Mouse (Mus musculus) CH12.LX (cell line): ENCODE data around the gene Zbtb25. TPM values are rescaled to one million over a fixed set of nuclear protein-coding genes. Genes with fewer than 3 reads are reported as not detected.

Source experiments
- DNase-seq: peaks from one replicate; pipeline ENCODE4 v3.0.0-alpha.2; 2013; ENCODE audit errors: extremely low read depth
- H3K27ac ChIP-seq: 2 replicates; pipeline ENCODE4 v1.5.1; 2012; ENCODE audit warnings: low read depth, mild to moderate bottlenecking, control low read depth, moderate library complexity; ENCODE audit not compliant: insufficient read depth
- H3K27me3 ChIP-seq: replicated peaks from 2 replicates; pipeline ENCODE3; 2012; ENCODE audit warnings: inconsistent platforms
- H3K36me3 ChIP-seq, 2 experiments: replicated peaks in 1 of 2; 2 replicates each; pipeline versions ENCODE3 to v1.6.1; 2012; ENCODE audit warnings: inconsistent platforms in 1 of 2, low read length in 1 of 2, mild to moderate bottlenecking in 1 of 2, mixed read lengths in 1 of 2, moderate library complexity in 1 of 2; ENCODE audit not compliant: control insufficient read depth in 1 of 2, insufficient read depth in 1 of 2
- H3K4me1 ChIP-seq, 2 experiments: 2 replicates each; pipeline ENCODE4 v1.6.1; 2012; ENCODE audit warnings: inconsistent platforms in 1 of 2, moderate library complexity in 1 of 2; ENCODE audit not compliant: insufficient read depth in 2 of 2, control insufficient read depth in 1 of 2
- H3K4me2 ChIP-seq: 2 replicates; pipeline ENCODE4 v1.6.1; 2012; ENCODE audit warnings: low read depth, mild to moderate bottlenecking, control low read depth; ENCODE audit not compliant: poor library complexity, insufficient read depth, severe bottlenecking
- H3K4me3 ChIP-seq, 3 experiments: fragments of 150-350 bp in 1 of 3; sonication (generic) in 1 of 3; replicated peaks in 1 of 3; 2 replicates each; pipeline versions ENCODE3 to v1.5.1; 2011 to 2012; ENCODE audit warnings: low read depth in 2 of 3, low read length in 2 of 3, mild to moderate bottlenecking in 2 of 3, moderate library complexity in 2 of 3, control low read depth in 1 of 3, improper control_type of control experiment in 1 of 3, inconsistent platforms in 1 of 3, mixed read lengths in 1 of 3; ENCODE audit not compliant: poor library complexity in 1 of 3
- H3K79me2 ChIP-seq: replicated peaks from 2 replicates; pipeline ENCODE4 v1.6.1; 2012; ENCODE audit warnings: mild to moderate bottlenecking, moderate library complexity; ENCODE audit not compliant: control insufficient read depth, poor library complexity, insufficient read depth, severe bottlenecking; ENCODE audit errors: extremely low read depth
- H3K9ac ChIP-seq: 2 replicates; pipeline ENCODE4 v1.6.1; 2012; ENCODE audit warnings: low read depth, mild to moderate bottlenecking, control low read depth, moderate library complexity; ENCODE audit not compliant: insufficient read depth
- H3K9me3 ChIP-seq: replicated peaks from 2 replicates; pipeline ENCODE3; 2012; ENCODE audit warnings: low read length, inconsistent platforms, mixed read lengths
- BHLHE40 ChIP-seq: IDR thresholded peaks from 2 replicates; pipeline ENCODE4 v1.6.1; 2011; ENCODE audit warnings: mild to moderate bottlenecking, low read depth, low read length, improper control_type of control experiment
- CHD2 ChIP-seq: IDR thresholded peaks from 2 replicates; pipeline ENCODE4 v1.6.1; 2011; ENCODE audit warnings: low read length, improper control_type of control experiment
- CTCF ChIP-seq, 2 experiments: IDR thresholded peaks in 1 of 2; conservative IDR thresholded peaks in 1 of 2; 2 replicates each; pipeline ENCODE4 v1.5.1; 2011 to 2012; ENCODE audit warnings: low read depth in 2 of 2, low read length in 2 of 2, improper control_type of control experiment in 1 of 2, inconsistent platforms in 1 of 2, mild to moderate bottlenecking in 1 of 2, moderate library complexity in 1 of 2
- EP300 ChIP-seq: IDR thresholded peaks from 2 replicates; pipeline ENCODE4 v1.6.1; 2011; ENCODE audit warnings: low read length, improper control_type of control experiment
- ETS1 ChIP-seq: conservative IDR thresholded peaks from 2 replicates; pipeline ENCODE4 v1.6.1; 2012; ENCODE audit warnings: low read depth, mild to moderate bottlenecking, inconsistent platforms, low read length, improper control_type of control experiment, moderate library complexity
- IRF4 ChIP-seq: IDR thresholded peaks from 2 replicates; pipeline ENCODE4 v1.6.1; 2014; ENCODE audit warnings: low read depth, mild to moderate bottlenecking, inconsistent platforms, low read length, improper control_type of control experiment
- JUN ChIP-seq: IDR thresholded peaks from 2 replicates; pipeline ENCODE4 v1.6.1; 2011; ENCODE audit warnings: low read depth, mild to moderate bottlenecking, low read length, improper control_type of control experiment, moderate library complexity; ENCODE audit not compliant: insufficient read depth
- KAT2A ChIP-seq: IDR thresholded peaks from 2 replicates; pipeline ENCODE4 v1.6.1; 2012; ENCODE audit warnings: low read length, improper control_type of control experiment, inconsistent platforms; ENCODE audit not compliant: insufficient replicate concordance
- MAZ ChIP-seq: IDR thresholded peaks from 2 replicates; pipeline ENCODE4 v1.6.1; 2012; ENCODE audit warnings: low read depth, mild to moderate bottlenecking, inconsistent platforms, low read length, improper control_type of control experiment, moderate library complexity
- MEF2A ChIP-seq: IDR thresholded peaks from 2 replicates; pipeline ENCODE4 v1.6.1; 2014; ENCODE audit warnings: low read depth, mild to moderate bottlenecking, inconsistent platforms, low read length, improper control_type of control experiment, borderline replicate concordance
- NELFE ChIP-seq: IDR thresholded peaks from 2 replicates; pipeline ENCODE4 v1.6.1; 2011; ENCODE audit warnings: low read depth, low read length, improper control_type of control experiment
- PAX5 ChIP-seq: IDR thresholded peaks from 2 replicates; pipeline ENCODE4 v1.6.1; 2012; ENCODE audit warnings: low read length, inconsistent platforms, mixed read lengths
- POLR2A ChIP-seq: IDR thresholded peaks from 2 replicates; pipeline ENCODE4 v1.6.1; 2011; ENCODE audit warnings: low read depth, mild to moderate bottlenecking, improper control_type of control experiment, low read length
- POLR2AphosphoS2 ChIP-seq: IDR thresholded peaks from 2 replicates; pipeline ENCODE4 v1.6.1; 2011; ENCODE audit warnings: low read depth, low read length, improper control_type of control experiment
- RAD21 ChIP-seq: IDR thresholded peaks from 2 replicates; pipeline ENCODE4 v1.6.1; 2011; ENCODE audit warnings: low read depth, mild to moderate bottlenecking, low read length, improper control_type of control experiment, moderate library complexity
- RCOR1 ChIP-seq: conservative IDR thresholded peaks from 2 replicates; pipeline ENCODE4 v1.6.1; 2012; ENCODE audit warnings: low read depth, mild to moderate bottlenecking, inconsistent platforms, low read length, improper control_type of control experiment
- SIN3A ChIP-seq: IDR thresholded peaks from 2 replicates; pipeline ENCODE4 v1.6.1; 2012; ENCODE audit warnings: low read length, improper control_type of control experiment, inconsistent platforms
- SMC3 ChIP-seq: IDR thresholded peaks from 2 replicates; pipeline ENCODE4 v1.6.1; 2011; ENCODE audit warnings: low read depth, low read length, improper control_type of control experiment
- TBP ChIP-seq: conservative IDR thresholded peaks from 2 replicates; pipeline ENCODE4 v1.6.1; 2011; ENCODE audit warnings: low read depth, low read length, improper control_type of control experiment
- TCF12 ChIP-seq: IDR thresholded peaks from 2 replicates; pipeline ENCODE4 v1.6.1; 2014; ENCODE audit warnings: low read depth, mild to moderate bottlenecking, inconsistent platforms, low read length, improper control_type of control experiment
- UBTF ChIP-seq: IDR thresholded peaks from 2 replicates; pipeline ENCODE4 v1.6.1; 2012; ENCODE audit warnings: low read depth, mild to moderate bottlenecking, inconsistent platforms, low read length, improper control_type of control experiment, moderate library complexity
- USF2 ChIP-seq: conservative IDR thresholded peaks from 2 replicates; pipeline ENCODE4 v1.6.1; 2011; ENCODE audit warnings: low read depth, low read length, improper control_type of control experiment
- ZKSCAN1 ChIP-seq: IDR thresholded peaks from 2 replicates; pipeline ENCODE4 v1.6.1; 2012; ENCODE audit warnings: low read depth, inconsistent platforms, low read length, improper control_type of control experiment, borderline replicate concordance
- ZNF384 ChIP-seq: IDR thresholded peaks from 2 replicates; pipeline ENCODE4 v1.6.1; 2012; ENCODE audit warnings: low read depth, low read length, improper control_type of control experiment, inconsistent platforms
- dilution Hi-C: fragments of 300-500 bp; cut with MboI; formaldehyde crosslinking; loops from 2 replicates; pipeline ENCODE4 v1.14.3; 2020; ENCODE audit warnings: low sequenced_read_pairs; ENCODE audit not compliant: extremely low pct_unique_long_range_greater_than_20kb, extremely low pct_ligation_motif_present
- in situ Hi-C: fragments of 300-500 bp; cut with MboI; formaldehyde crosslinking; loops from 3 replicates; pipeline ENCODE4 v1.14.3; 2019; ENCODE audit warnings: low sequenced_read_pairs, low pct_ligation_motif_present, low pct_unique_long_range_greater_than_20kb, mixed read lengths
- polyA plus RNA-seq: library from polyadenylated mRNA; unstranded; fragments of >175 nt; gene quantifications from 2 replicates; pipeline ENCODE4 v1.2.1, GENCODE M21; 2012; ENCODE audit warnings: low read depth; ENCODE audit not compliant: insufficient read length
- total RNA-seq, 2 experiments: library from RNA; depleted of rRNA; stranded (reverse); fragments of 300-350 nt in 1 of 2; fragments of >200 nt in 1 of 2; gene quantifications; 2 replicates each; pipeline ENCODE4 v1.2.3; 2012 to 2014

Zbtb25 gene
- total and polyA plus RNA-seq, 3 experiments: 7.2 to 18.7 (median 7.3) TPM

- peaks cover 19 to 48% of the 10 kb centered on the region in 2 experiments for H3K4me1 ChIP-seq
- H3K27me3 ChIP-seq: no peaks in the 10 kb centered on the region
- in situ Hi-C loops: no loop called here
- TF ChIP-seq BHLHE40: peak; percentile 72
- peak; percentile 64; the same call in 1 of the 2 replicates for TF ChIP-seq SIN3A
- no peak for TF ChIP-seq IRF4
- no peak for TF ChIP-seq CHD2
- peak; percentile 32 for TF ChIP-seq EP300
- TF ChIP-seq ETS1: peak; percentile 73
- TF ChIP-seq TBP: 0 out of 2 replicates have a peak, but pooled peaks have one; percentile 43
- TF ChIP-seq MEF2A: 0 out of 2 replicates have a peak, but pooled peaks have one; percentile 56
- TF ChIP-seq RCOR1: no peak
- TF ChIP-seq USF2: no peak
- TF ChIP-seq RAD21: no peak
- TF ChIP-seq CTCF (conservative IDR thresholded peaks at IDR 0.05 in 1 of 2, IDR thresholded peaks at IDR 0.05 in 1 of 2; ENCODE audit: low read depth in 2 of 2, low read length in 2 of 2): no peak
- TF ChIP-seq SMC3: no peak
- peak; percentile 59; the same call in 1 of the 2 replicates for TF ChIP-seq POLR2A
- peak; percentile 47; the same call in 1 of the 2 replicates for TF ChIP-seq TCF12
- peak; percentile 30; the same call in 1 of the 2 replicates for TF ChIP-seq NELFE
- TF ChIP-seq, all 38 proteins: peak for 9
- dilution Hi-C loops: no loop called here
- Histone ChIP-seq H3K4me3 (no peak overlapping the region), H3K36me3 (peaks cover 54 to 76% of the 10 kb centered on the region in 2 experiments), H3K4me2 (peak overlapping the region; percentile 91), H3K79me2 (no peaks in the 10 kb centered on the region), H3K9ac (peak overlapping the region; percentile 36), H3K27ac (peak overlapping the region; percentile 78), H3K9me3 (no peaks in the 10 kb centered on the region)
- DNase-seq: peak; percentile 91
Observed at GRCm38 (mm10) chr12:76307964-76308363, 61.4 kb downstream of the Zbtb25 start.

DNA sequence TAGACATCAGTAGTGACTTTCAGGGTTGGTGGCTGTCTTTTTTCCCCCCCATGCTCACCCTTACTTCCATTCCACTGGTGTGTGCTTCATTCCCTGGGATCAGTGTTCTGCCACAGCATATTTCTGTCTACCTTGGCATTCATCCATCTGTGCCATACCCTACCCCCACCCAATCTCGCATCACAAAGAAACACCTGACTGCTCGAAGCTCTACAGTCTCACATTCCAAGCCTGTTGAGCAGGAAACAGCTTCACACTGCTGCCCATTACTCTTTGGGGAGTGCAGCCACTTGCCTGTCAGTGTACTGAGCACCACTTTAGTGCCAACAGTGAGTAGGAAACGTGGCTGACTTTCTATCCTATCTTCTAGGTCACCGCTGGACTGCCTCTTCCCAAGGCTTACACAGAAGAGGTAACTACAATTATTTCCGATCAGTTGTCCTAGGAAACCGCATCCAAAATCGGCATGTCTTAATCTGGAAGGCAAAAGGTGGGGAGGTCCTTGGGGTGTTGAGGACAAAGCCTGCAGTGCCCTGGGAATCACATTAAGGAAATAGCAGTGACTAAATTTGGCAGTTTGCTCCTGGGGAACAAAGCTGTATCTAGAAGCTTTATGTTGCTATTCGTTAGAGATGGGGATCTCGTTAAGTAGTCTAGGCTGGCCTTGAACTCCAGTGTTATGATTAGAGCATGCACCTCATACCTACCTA, 62.4 kb downstream of the Zbtb25 start:
- Histone ChIP-seq H3K27ac (peak overlapping the region; percentile 78), H3K9me3 (no peaks in the 10 kb centered on the region), H3K27me3 (no peaks in the 10 kb centered on the region), H3K4me1 (peaks cover 19 to 48% of the 10 kb centered on the region in 2 experiments), H3K36me3 (peaks cover 50 to 77% of the 10 kb centered on the region in 2 experiments), H3K9ac (no peak overlapping the region), H3K79me2 (no peaks in the 10 kb centered on the region), H3K4me2 (no peak overlapping the region), H3K4me3 (no peak overlapping the region)
- no peak for TF ChIP-seq IRF4
- TF ChIP-seq ZNF384: no peak
- no peak for TF ChIP-seq PAX5
- no peak for TF ChIP-seq SMC3
- TF ChIP-seq MAZ: no peak
- no peak for TF ChIP-seq BHLHE40
- no peak for TF ChIP-seq KAT2A
- no peak for TF ChIP-seq ZKSCAN1
- no peak for TF ChIP-seq RAD21
- TF ChIP-seq NELFE: no peak
- no peak for TF ChIP-seq JUN
- TF ChIP-seq MEF2A: no peak
- TF ChIP-seq UBTF: no peak
- no peak for TF ChIP-seq POLR2AphosphoS2
- no peak for TF ChIP-seq ETS1
- no peak for TF ChIP-seq TBP
- dilution Hi-C loops (no loop called here), in situ Hi-C loops (no loop called here)
- no peak for DNase-seq
